Mouse (Mus musculus) 416B (cell line): ENCODE measurements around the gene Rab32.
"Not testable (repeated sequence)": the region's sequence is repeated elsewhere in the genome, so short reads cannot be mapped to it uniquely, and the experiment has no call there.

Experiments
- DNase-seq: peaks from one replicate; pipeline ENCODE4 v3.0.0; 2011; ENCODE audit warnings: low read depth

The Rab32 gene

DNA sequence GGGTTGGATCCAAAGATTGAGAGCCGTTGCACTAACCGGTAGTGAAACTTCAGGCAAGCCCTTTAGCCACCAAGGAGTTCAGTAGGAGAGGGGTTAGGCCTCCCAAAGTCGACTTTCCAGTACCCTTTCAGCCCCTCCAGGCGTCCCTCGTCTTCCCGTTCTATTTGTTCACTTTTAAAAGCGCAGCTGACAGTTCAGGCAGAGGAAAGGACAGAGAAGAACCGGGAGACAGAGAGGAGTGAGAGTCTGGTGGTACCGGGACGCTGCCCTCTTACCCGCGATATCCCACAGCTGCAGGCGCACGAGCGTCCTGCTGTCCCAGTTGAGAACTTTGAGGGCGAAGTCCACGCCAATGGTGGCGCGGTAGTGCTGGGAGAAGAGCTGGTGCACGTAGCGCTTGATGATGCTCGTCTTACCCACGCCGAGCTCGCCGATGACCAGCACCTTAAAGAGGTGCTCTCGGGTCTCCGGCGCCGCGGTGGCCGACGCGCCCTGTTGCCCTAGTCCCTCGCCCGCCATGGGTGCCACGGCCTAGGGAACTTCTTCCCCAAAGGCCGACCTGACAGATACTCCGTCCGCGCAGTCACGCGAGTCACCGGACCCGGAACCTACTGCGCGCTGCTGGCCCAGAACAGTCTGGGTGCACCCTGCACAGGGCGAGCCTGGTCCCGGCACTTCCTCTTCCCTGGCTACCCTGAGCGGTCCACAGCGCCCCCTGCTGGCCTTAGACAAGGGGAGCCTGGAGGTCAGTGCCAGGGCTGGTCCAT is at the start of gene Rab32:
Gene Rab32 (minus strand): TSS at position 696 of the 767 bp plus-strand sequence.
- DNase-seq = peak; percentile 90

- no peak for DNase-seq
Measured at GRCm38 (mm10) chr10:10600771-10601170, 42.7 kb upstream of the Rab32 start.

GRCm38 (mm10) chr10:10597495-10597894 is 39.4 kb upstream of the Rab32 start:
- not testable (repeated sequence) for DNase-seq

- DNase-seq = no peak
Measured at GRCm38 (mm10) chr10:10580811-10581210, 22.7 kb upstream of the Rab32 start.

- no peak for DNase-seq
Measured at GRCm38 (mm10) chr10:10579821-10580220, 21.8 kb upstream of the Rab32 start.

GRCm38 (mm10) chr10:10558337-10558711 is 259 bp upstream of the Rab32 start:
- DNase-seq = no peak

DNA sequence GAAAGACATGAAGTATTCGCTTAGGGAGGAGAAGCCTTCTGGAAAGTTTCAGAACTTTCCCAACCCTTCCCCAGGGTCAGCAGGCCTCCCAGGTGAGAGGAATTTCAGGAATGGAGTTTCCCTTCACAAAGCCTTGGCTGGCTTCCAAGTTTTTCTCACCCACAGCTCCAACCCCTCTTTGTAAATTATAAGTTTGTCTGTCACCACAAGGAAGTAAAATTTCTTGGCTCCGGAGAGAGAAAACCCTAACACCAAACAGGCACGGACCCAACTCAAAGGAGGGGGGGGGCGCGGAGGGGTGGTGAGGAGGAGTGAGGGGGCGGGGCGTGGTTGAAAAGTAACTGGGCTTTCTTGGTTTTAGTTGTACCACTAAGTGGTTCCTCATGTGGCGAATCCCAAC is 980 bp downstream of the Rab32 start:
- no peak for DNase-seq

GRCm38 (mm10) chr10:10555676-10556075 is 2.4 kb downstream of the Rab32 start:
- DNase-seq = no peak

GRCm38 (mm10) chr10:10555221-10555620 is 2.8 kb downstream of the Rab32 start:
- DNase-seq = peak; percentile 32

DNA sequence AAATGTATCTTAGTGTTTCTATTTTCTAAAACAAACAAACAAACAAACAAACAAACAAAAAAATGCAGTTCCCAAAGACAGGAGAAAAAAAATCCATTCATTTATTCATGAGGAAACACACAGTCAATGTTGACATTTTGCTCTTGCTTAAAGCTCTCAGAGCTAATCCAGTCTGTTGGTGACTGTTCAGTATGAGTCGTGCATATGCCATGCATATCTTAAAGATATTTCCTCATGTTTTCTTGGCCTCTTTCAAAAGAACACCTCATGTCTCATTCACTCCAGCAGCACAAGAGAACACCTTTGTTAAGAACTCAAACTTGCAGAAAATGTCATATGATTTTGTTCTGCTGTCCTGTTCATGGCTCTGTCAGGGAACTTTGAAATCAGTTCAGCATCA is 7.9 kb downstream of the Rab32 start:
- DNase-seq = peak; percentile 44

GRCm38 (mm10) chr10:10546623-10547022 is 11.4 kb downstream of the Rab32 start:
- DNase-seq = no peak

GRCm38 (mm10) chr10:10544955-10545354 is 13.1 kb downstream of the Rab32 start:
- no peak for DNase-seq
